ENCODE assay signal across 9 mouse cellular contexts in genomic region chr14:20340149-20340548, GRCm38 (mm10). TPM values are rescaled to one million over a fixed set of nuclear protein-coding genes. Genes with fewer than 3 reads are reported as not detected.
A peak's percentile ranks its signal among the peaks of the same experiment; 100 is the strongest.
DNase-seq lines count a peak whose midpoint lies in the region; ATAC-seq and TF ChIP-seq lines count a peak whose summit lies in the region.
"Had no signal": no experiment of that assay in that cellular context is flagged by ENCODE, and none has a peak within 500 bp of the region (broad histone marks: within the 10 kb centered on the region; RNA-seq: fewer than 3 reads in every experiment).

No protein-coding gene starts in this region.

- no peaks in the 10 kb centered on the region for H3K27me3 ChIP-seq in embryonic facial prominence, embryonic 11.5 days (ENCODE audit: control insufficient read depth, insufficient read depth, low read length)
- no peaks in the 10 kb centered on the region for H3K27me3 ChIP-seq in embryonic facial prominence, embryonic 10.5 days (replicated peaks; ENCODE audit: low read depth, poor library complexity, severe bottlenecking)
- H3K27me3 ChIP-seq in kidney, postnatal 0 days (ENCODE audit: insufficient read depth, low read length): no peaks in the 10 kb centered on the region
- H3K27me3 ChIP-seq: limb, embryonic 12.5 days had no signal

- no peak overlapping the region for H3K4me2 ChIP-seq in embryonic facial prominence, embryonic 11.5 days (ENCODE audit: low read depth, low read length)
- no peak overlapping the region for H3K4me2 ChIP-seq in kidney, postnatal 0 days (ENCODE audit: low read length)
- H3K4me2 ChIP-seq: limb, embryonic 12.5 days had no signal

- DNase-seq in embryonic facial prominence, embryonic 11.5 days (ENCODE audit: low spot score): peak; percentile 49
- DNase-seq in embryonic facial prominence, embryonic 10.5 days (ENCODE audit: low spot score): no peak
- peak; percentile 48 for DNase-seq in testis, postnatal 10 days (ENCODE audit: low spot score)
- DNase-seq in testis, postnatal 14 days (ENCODE audit: low spot score): no peak
- peak; percentile 23 for DNase-seq in kidney, postnatal 0 days (ENCODE audit: low spot score)
- peak; percentile 39 for DNase-seq in retina, embryonic 14.5 days (ENCODE audit: low spot score)
- no peak for DNase-seq in urinary bladder, postnatal 25 days (ENCODE audit: low spot score)
- no peak for DNase-seq in left cerebral cortex, adult 18-20 months (ENCODE audit: low spot score in 2 of 2)

- no peak overlapping the region for H3K27ac ChIP-seq in embryonic facial prominence, embryonic 11.5 days (replicated peaks; ENCODE audit: low read depth, low read length)
- no peak overlapping the region for H3K27ac ChIP-seq in embryonic facial prominence, embryonic 10.5 days (replicated peaks)
- no peak overlapping the region for H3K27ac ChIP-seq in kidney, postnatal 0 days
- H3K27ac ChIP-seq: limb, embryonic 12.5 days had no signal

- no peak overlapping the region for H3K9ac ChIP-seq in embryonic facial prominence, embryonic 11.5 days (replicated peaks; ENCODE audit: low read length)
- no peak overlapping the region for H3K9ac ChIP-seq in kidney, postnatal 0 days (ENCODE audit: low read depth, low read length)
- H3K9ac ChIP-seq: limb, embryonic 12.5 days had no signal

- H3K36me3 ChIP-seq in embryonic facial prominence, embryonic 11.5 days (replicated peaks; ENCODE audit: control insufficient read depth, insufficient read depth, low read depth, low read length): peaks cover 7% of the 10 kb centered on the region; the same call in 1 of the 2 replicates
- peaks cover 94% of the 10 kb centered on the region for H3K36me3 ChIP-seq in embryonic facial prominence, embryonic 10.5 days (replicated peaks)
- peaks cover 40% of the 10 kb centered on the region for H3K36me3 ChIP-seq in kidney, postnatal 0 days (ENCODE audit: insufficient read depth, low read length)

- TF ChIP-seq CTCF in kidney, postnatal 0 days (IDR thresholded peaks at IDR 0.05; ENCODE audit: low read depth): peak; percentile 60

- no peak for ATAC-seq in embryonic facial prominence, embryonic 11.5 days (replicated peaks; ENCODE audit: insufficient number of reproducible peaks, low FRiP score, low TSS enrichment, low read depth)
- no peak for ATAC-seq in kidney, postnatal 0 days (replicated peaks; ENCODE audit: low FRiP score, low read depth)

- no peaks in the 10 kb centered on the region for H3K4me1 ChIP-seq in embryonic facial prominence, embryonic 11.5 days (ENCODE audit: control insufficient read depth, insufficient read depth, low read length)
- H3K4me1 ChIP-seq in embryonic facial prominence, embryonic 10.5 days: no peaks in the 10 kb centered on the region
- H3K4me1 ChIP-seq in kidney, postnatal 0 days (replicated peaks; ENCODE audit: insufficient read depth, low read length): no peaks in the 10 kb centered on the region
- H3K4me1 ChIP-seq: limb, embryonic 12.5 days had no signal

- 82% methylated on average over 8 of the region's 8 CpGs for WGBS in embryonic facial prominence, embryonic 11.5 days
- 85% methylated on average over 8 of the region's 8 CpGs for WGBS in embryonic facial prominence, embryonic 10.5 days
- 89% methylated on average over 8 of the region's 8 CpGs for WGBS in kidney, postnatal 0 days

- H3K4me3 ChIP-seq in embryonic facial prominence, embryonic 11.5 days (ENCODE audit: low read depth, low read length): no peak overlapping the region
- H3K4me3 ChIP-seq in embryonic facial prominence, embryonic 10.5 days: no peak overlapping the region
- no peak overlapping the region for H3K4me3 ChIP-seq in kidney, postnatal 0 days (replicated peaks; ENCODE audit: low read depth, low read length)
- H3K4me3 ChIP-seq: limb, embryonic 12.5 days had no signal

- no peaks in the 10 kb centered on the region for H3K9me3 ChIP-seq in embryonic facial prominence, embryonic 11.5 days (replicated peaks; ENCODE audit: control insufficient read depth, low read length)
- H3K9me3 ChIP-seq in embryonic facial prominence, embryonic 10.5 days: no peaks in the 10 kb centered on the region
- H3K9me3 ChIP-seq in kidney, postnatal 0 days (replicated peaks; ENCODE audit: low read length): no peaks in the 10 kb centered on the region
- H3K9me3 ChIP-seq: limb, embryonic 12.5 days had no signal

RNA-seq across cellular contexts. Expression of gene Ecd, which starts 7.8 kb away (rescaled TPM):
- 66.3 and 70.2 TPM in 2 replicates for polyA plus RNA-seq in embryonic facial prominence, embryonic 11.5 days (2014; fragmentation: Nextera tagmentation; extraction: Ambion mirVana)
- polyA plus RNA-seq in embryonic facial prominence, embryonic 10.5 days (2016; fragmentation: Nextera tagmentation; extraction: Ambion mirVana): 76.1 and 76.7 TPM in 2 replicates
- 32.8 and 37.9 TPM in 2 replicates for polyA plus RNA-seq in kidney, postnatal 0 days (2015; fragmentation: Nextera tagmentation; extraction: Ambion mirVana)
- 10 to 100 TPM; 32.4 to 39.2 TPM for total RNA-seq in left cerebral cortex, adult 18-20 months (2021)

RNA-seq across cellular contexts. Expression of gene Fam149b, which starts 7.8 kb away (rescaled TPM):
- 49.0 and 52.9 TPM in 2 replicates for polyA plus RNA-seq in embryonic facial prominence, embryonic 11.5 days (2014; fragmentation: Nextera tagmentation; extraction: Ambion mirVana)
- polyA plus RNA-seq in embryonic facial prominence, embryonic 10.5 days (2016; fragmentation: Nextera tagmentation; extraction: Ambion mirVana): 42.8 and 45.4 TPM in 2 replicates
- polyA plus RNA-seq in kidney, postnatal 0 days (2015; fragmentation: Nextera tagmentation; extraction: Ambion mirVana): 24.0 and 24.3 TPM in 2 replicates
- 10 to 100 TPM; 41.9 to 51.4 TPM for total RNA-seq in left cerebral cortex, adult 18-20 months (2021)

RNA-seq across cellular contexts. Expression of gene Nudt13, which starts 45.7 kb away (rescaled TPM):
- polyA plus RNA-seq in embryonic facial prominence, embryonic 11.5 days (2014; fragmentation: Nextera tagmentation; extraction: Ambion mirVana): 8.9 and 10.7 TPM in 2 replicates
- 13.1 and 14.2 TPM in 2 replicates for polyA plus RNA-seq in embryonic facial prominence, embryonic 10.5 days (2016; fragmentation: Nextera tagmentation; extraction: Ambion mirVana)
- polyA plus RNA-seq in kidney, postnatal 0 days (2015; fragmentation: Nextera tagmentation; extraction: Ambion mirVana): 10.9 and 14.1 TPM in 2 replicates
- 10 to 100 TPM; 18.4 to 23.4 TPM for total RNA-seq in left cerebral cortex, adult 18-20 months (2021)

RNA-seq across cellular contexts. Expression of gene Dnajc9, which starts 48.6 kb away (rescaled TPM):
- polyA plus RNA-seq in embryonic facial prominence, embryonic 11.5 days (2014; fragmentation: Nextera tagmentation; extraction: Ambion mirVana): 251 and 274 TPM in 2 replicates
- 286 and 298 TPM in 2 replicates for polyA plus RNA-seq in embryonic facial prominence, embryonic 10.5 days (2016; fragmentation: Nextera tagmentation; extraction: Ambion mirVana)
- polyA plus RNA-seq in kidney, postnatal 0 days (2015; fragmentation: Nextera tagmentation; extraction: Ambion mirVana): 91.4 and 105 TPM in 2 replicates
- total RNA-seq in left cerebral cortex, adult 18-20 months (2021): 10 to 100 TPM; 29.4 to 32.5 TPM

RNA-seq across cellular contexts. Expression of gene Mrps16, which starts 53.3 kb away (rescaled TPM):
- polyA plus RNA-seq in embryonic facial prominence, embryonic 11.5 days (2014; fragmentation: Nextera tagmentation; extraction: Ambion mirVana): 73.3 and 79.5 TPM in 2 replicates
- polyA plus RNA-seq in embryonic facial prominence, embryonic 10.5 days (2016; fragmentation: Nextera tagmentation; extraction: Ambion mirVana): 81.2 and 86.5 TPM in 2 replicates
- polyA plus RNA-seq in kidney, postnatal 0 days (2015; fragmentation: Nextera tagmentation; extraction: Ambion mirVana): 111 and 115 TPM in 2 replicates
- total RNA-seq in left cerebral cortex, adult 18-20 months (2021): 10 to 100 TPM; 34.1 to 35.1 TPM

Comparison
In these comparisons a context has a peak if more than half of its experiments do, and no peak if none do; other contexts are left out.
1. DNase-seq: peak in embryonic facial prominence, embryonic 11.5 days (single experiment), testis, postnatal 10 days (single experiment), kidney, postnatal 0 days (single experiment) and retina, embryonic 14.5 days (single experiment); none in embryonic facial prominence, embryonic 10.5 days (single experiment), testis, postnatal 14 days (single experiment), urinary bladder, postnatal 25 days (single experiment) and left cerebral cortex, adult 18-20 months (0 of 2).